Mouse (Mus musculus) layer of hippocampus, adult 8-10 months (tissue): ENCODE results near the gene Zkscan8. TPM values are rescaled to one million over a fixed set of nuclear protein-coding genes. Genes with fewer than 3 reads are reported as not detected.

Experiments
- total RNA-seq, 4 experiments: library from RNA; stranded (reverse); gene quantifications; 2 replicates each; pipeline ENCODE4 v1.2.4; 2022

The Zkscan8 gene
- total RNA-seq, 4 experiments from 2014 or later = 17.9 to 21.9 (median 19.8) TPM

Other genes starting within 250 kb of the Zkscan8 start
- not detected for gene Gpx5, start 238.4 kb downstream of the Zkscan8 start, total RNA-seq
- not detected for gene Gpx6, start 219.0 kb downstream of the Zkscan8 start, total RNA-seq
- not detected for gene Olfr1367, start 184.2 kb downstream of the Zkscan8 start, total RNA-seq
- 10 to 100 TPM in 1 of 4 experiments, 1 to 10 TPM in 3; 8.1 to 10.1 (median 8.5) TPM for gene Zscan12, start 168.3 kb downstream of the Zkscan8 start, total RNA-seq
- gene Zkscan3, start 128.4 kb downstream of the Zkscan8 start, total RNA-seq = 10 to 100 TPM; 38.0 to 47.9 (median 44.9) TPM
- 1 to 10 TPM; 1.4 to 2.5 (median 1.8) TPM for gene Pgbd1, start 90.1 kb downstream of the Zkscan8 start, total RNA-seq
- 10 to 100 TPM; 50.7 to 68.4 (median 61.0) TPM for gene Zscan26, start 77.4 kb downstream of the Zkscan8 start, total RNA-seq
- gene Nkapl, start 62.6 kb downstream of the Zkscan8 start, total RNA-seq = 1 to 10 TPM; 1.3 to 1.6 (median 1.4) TPM
- gene Zkscan4, start 52.2 kb downstream of the Zkscan8 start, total RNA-seq = 1 to 10 TPM; 6.0 to 6.7 (median 6.3) TPM
- gene Gm10065, start 51.7 kb downstream of the Zkscan8 start, total RNA-seq = not detected
- gene AK157302, start 35.9 kb downstream of the Zkscan8 start, total RNA-seq = 10 to 100 TPM; 17.4 to 24.2 (median 20.9) TPM
- gene Gm11273, start 29.7 kb downstream of the Zkscan8 start, total RNA-seq = 10 to 100 TPM; 47.7 to 68.8 (median 61.4) TPM
- gene Olfr1366, start 11.7 kb upstream of the Zkscan8 start, total RNA-seq = not detected
- gene Olfr1535, start 28.8 kb upstream of the Zkscan8 start, total RNA-seq = not detected
- not detected for gene Olfr1364, start 50.6 kb upstream of the Zkscan8 start, total RNA-seq
- gene Olfr1362, start 82.9 kb upstream of the Zkscan8 start, total RNA-seq = not detected
- gene Olfr11, start 111.4 kb upstream of the Zkscan8 start, total RNA-seq = not detected
- not detected for gene Olfr1361, start 132.3 kb upstream of the Zkscan8 start, total RNA-seq
- gene Olfr1360, start 146.3 kb upstream of the Zkscan8 start, total RNA-seq = not detected
- not detected for gene Olfr1359, start 167.0 kb upstream of the Zkscan8 start, total RNA-seq
- gene Hist1h2bl, start 185.0 kb upstream of the Zkscan8 start, total RNA-seq = 10 to 100 TPM; 10.8 to 28.3 (median 22.4) TPM
- gene Hist1h2ai, start 185.3 kb upstream of the Zkscan8 start, total RNA-seq = 10 to 100 TPM in 2 of 4 experiments, 1 to 10 TPM in 2; 8.1 to 36.7 (median 16.0) TPM
- gene Hist1h3h, start 186.5 kb upstream of the Zkscan8 start, total RNA-seq = 10 to 100 TPM; 30.3 to 49.1 (median 42.8) TPM
- 1 to 10 TPM; 2.8 to 4.8 (median 3.2) TPM for gene Hist1h2bm, start 190.9 kb upstream of the Zkscan8 start, total RNA-seq
- 10 to 100 TPM; 11.6 to 17.1 (median 13.7) TPM for gene Hist1h4j, start 203.9 kb upstream of the Zkscan8 start, total RNA-seq
- 100 to 1,000 TPM; 228 to 277 (median 247) TPM for gene Hist1h4k, start 219.4 kb upstream of the Zkscan8 start, total RNA-seq
- gene Hist1h2ak, start 222.7 kb upstream of the Zkscan8 start, total RNA-seq = 10 to 100 TPM in 2 of 4 experiments, 1 to 10 TPM in 2; 8.7 to 11.4 (median 9.8) TPM
- 1 to 10 TPM in 3 of 4 experiments, not detected in 1; 6.6 to 9.1 (median 8.4) TPM for gene Hist1h2bn, start 223.0 kb upstream of the Zkscan8 start, total RNA-seq
- 1 to 10 TPM; 3.8 to 6.5 (median 5.9) TPM for gene Hist1h1b, start 249.5 kb upstream of the Zkscan8 start, total RNA-seq